Mouse (Mus musculus) thymus, adult 2 months (tissue): ENCODE data around the gene Gm49340. TPM values are rescaled to one million over a fixed set of nuclear protein-coding genes. Genes with fewer than 3 reads are reported as not detected.

ENCODE experiments used
- DNase-seq: peaks from one replicate; pipeline ENCODE4 v3.0.0; 2021
- H3K27ac ChIP-seq: fragments of 200-500 bp; 2 replicates; pipeline ENCODE4 v1.5.1; 2012; ENCODE audit warnings: low read length, control low read depth; ENCODE audit not compliant: control insufficient read depth, insufficient read depth
- H3K27me3 ChIP-seq: fragments of 200-500 bp; 2 replicates; pipeline ENCODE4 v1.6.1; 2012; ENCODE audit warnings: mild to moderate bottlenecking, low read length, moderate library complexity, mixed read lengths; ENCODE audit not compliant: control insufficient read depth, insufficient read depth
- H3K36me3 ChIP-seq: fragments of 200-500 bp; 2 replicates; pipeline ENCODE4 v1.6.1; 2012; ENCODE audit warnings: mild to moderate bottlenecking, low read length, moderate library complexity; ENCODE audit not compliant: control insufficient read depth, insufficient read depth
- H3K4me1 ChIP-seq: fragments of 200-500 bp; replicated peaks from 2 replicates; pipeline ENCODE4 v1.6.1; 2012; ENCODE audit warnings: low read length; ENCODE audit not compliant: control insufficient read depth, insufficient read depth
- H3K4me3 ChIP-seq: fragments of 200-500 bp; 2 replicates; pipeline ENCODE4 v1.5.1; 2012; ENCODE audit warnings: mild to moderate bottlenecking, low read length, control low read depth, moderate library complexity; ENCODE audit not compliant: control insufficient read depth, insufficient read depth
- CTCF ChIP-seq: fragments of 200-500 bp; IDR thresholded peaks from 2 replicates; pipeline ENCODE4 v1.5.1; 2012; ENCODE audit warnings: mild to moderate bottlenecking, control low read depth, low read length, moderate library complexity, borderline replicate concordance; ENCODE audit not compliant: control insufficient read depth, poor library complexity, insufficient read depth; ENCODE audit errors: extremely low read depth
- POLR2A ChIP-seq: fragments of 200-500 bp; IDR thresholded peaks from 2 replicates; pipeline ENCODE4 v1.6.1; 2012; ENCODE audit warnings: mild to moderate bottlenecking, low read length, control low read depth, moderate library complexity; ENCODE audit not compliant: control insufficient read depth, poor library complexity, insufficient read depth; ENCODE audit errors: extremely low read depth
- WGBS: fragments of 180-500 bp; shearing (Covaris S2); methylation state at CpG from one replicate; pipeline ENCODE4 v1.1.7; 2018; 5-methylcytosine and 5-hydroxymethylcytosine counted together
- polyA plus RNA-seq: library from polyadenylated mRNA; depleted of rRNA; stranded (reverse); fragments of >200 nt; gene quantifications from 2 replicates; pipeline ENCODE4 v1.2.3, GENCODE M21; 2012; rRNA removed

Gene Gm49340
- polyA plus RNA-seq, 1 experiment = not detected

DNA sequence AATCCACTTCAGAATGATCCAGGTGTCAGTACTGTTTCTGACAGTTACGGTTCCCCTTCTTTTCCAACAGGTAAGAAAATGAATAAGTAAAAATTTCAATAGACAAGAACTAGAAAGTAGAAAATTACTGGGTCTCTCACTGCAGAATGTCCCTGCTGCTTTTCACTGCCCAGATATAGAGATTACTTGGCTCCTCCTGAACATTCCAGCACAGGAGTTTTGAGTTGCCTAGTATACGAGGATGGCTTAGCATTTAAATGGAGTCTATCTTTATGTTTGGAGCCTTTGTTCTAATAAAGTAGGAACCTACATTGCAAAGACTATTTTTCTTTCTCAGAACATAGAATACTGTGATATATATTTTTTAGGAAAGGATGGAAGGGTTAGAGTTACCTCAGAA lies 3.8 kb downstream of the Gm49340 start:
- no peaks in the 10 kb centered on the region for H3K36me3 ChIP-seq

DNA sequence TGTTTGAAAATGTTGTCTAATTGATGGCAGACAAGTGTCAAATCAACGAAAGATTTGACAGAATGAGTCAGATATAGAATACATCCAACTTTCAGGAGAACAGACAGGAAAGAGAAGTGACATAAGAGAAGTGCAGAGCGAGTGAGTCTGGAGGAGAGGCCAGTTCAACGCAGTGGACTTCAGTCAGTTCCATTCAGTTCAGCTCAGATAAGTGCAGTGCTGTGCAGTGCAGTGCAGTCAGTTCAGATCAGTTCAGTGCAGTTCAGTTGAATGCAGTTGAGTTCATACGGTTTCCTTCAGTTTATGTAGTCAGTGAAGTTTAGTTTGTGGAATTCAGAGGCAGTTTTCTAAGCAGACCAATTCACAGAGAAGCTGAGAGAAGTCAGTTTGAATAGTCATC lies 7.4 kb downstream of the Gm49340 start:
- no peaks in the 10 kb centered on the region for H3K27me3 ChIP-seq
- no peak for DNase-seq
- TF ChIP-seq CTCF (no peak), POLR2A (no peak)
- no peaks in the 10 kb centered on the region for H3K4me1 ChIP-seq
- H3K36me3 ChIP-seq = no peaks in the 10 kb centered on the region
- H3K4me3 ChIP-seq = no peak overlapping the region
- 82% methylated on average over 4 of the region's 4 CpGs for WGBS
- no peak overlapping the region for H3K27ac ChIP-seq

More for the DNA sequence above, 3.8 kb downstream of the Gm49340 start:
- no peak overlapping the region for H3K27ac ChIP-seq
- 80% methylated on average over 2 of the region's 2 CpGs for WGBS
- TF ChIP-seq CTCF (no peak), POLR2A (no peak)
- H3K4me1 ChIP-seq = no peaks in the 10 kb centered on the region
- H3K4me3 ChIP-seq = no peak overlapping the region
- no peak for DNase-seq
- H3K27me3 ChIP-seq = no peaks in the 10 kb centered on the region

DNA sequence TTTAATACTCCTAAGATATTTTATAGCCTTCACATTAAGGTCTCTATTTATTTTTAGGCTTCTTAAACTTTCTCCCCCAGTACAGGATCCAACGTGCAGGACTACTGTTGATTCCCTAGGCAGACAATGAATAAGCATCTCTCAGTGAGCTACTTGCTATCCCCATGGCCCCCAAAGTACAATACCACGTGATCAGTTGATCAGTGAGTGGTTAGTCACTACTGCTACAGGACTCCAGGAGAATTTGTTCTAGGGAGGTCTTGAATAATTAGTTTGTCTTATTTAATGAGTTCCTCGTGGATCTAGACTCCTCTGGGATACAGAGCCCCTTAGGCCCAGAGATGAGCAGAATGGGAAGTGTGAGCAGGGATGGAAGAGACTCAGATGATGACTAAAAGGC lies 20.9 kb downstream of the Gm49340 start, which contains the start of gene Olfr20:
Olfr20 (plus strand) TSS at position 301 of the 400 bp plus-strand sequence.
- DNase-seq = no peak
- H3K27me3 ChIP-seq = no peaks in the 10 kb centered on the region
- no peaks in the 10 kb centered on the region for H3K36me3 ChIP-seq
- no peak within 1 kb of the TSS for H3K27ac ChIP-seq
- no peak within 1 kb of the TSS for H3K4me3 ChIP-seq
- H3K4me1 ChIP-seq = no peaks in the 10 kb centered on the region
- 60% methylated on average over 3 of the region's 3 CpGs for WGBS
- no peak for TF ChIP-seq CTCF
- TF ChIP-seq POLR2A = no peak

GRCm38 (mm10) chr11:73370946-73371345 lies 41.4 kb downstream of the Gm49340 start, which contains the start of gene Olfr376:
Gene Olfr376, plus strand, starts transcription at chr11:73371246.
- 90% methylated on average over 2 of the region's 2 CpGs for WGBS
- no peak for TF ChIP-seq CTCF
- no peak for TF ChIP-seq POLR2A
- DNase-seq = no peak
- Histone ChIP-seq H3K4me3 (no peak within 1 kb of the TSS), H3K4me1 (no peaks in the 10 kb centered on the region), H3K27me3 (no peaks in the 10 kb centered on the region), H3K27ac (no peak within 1 kb of the TSS), H3K36me3 (no peaks in the 10 kb centered on the region)

GRCm38 (mm10) chr11:73395374-73395773 lies 65.8 kb downstream of the Gm49340 start:
- no peaks in the 10 kb centered on the region for H3K4me1 ChIP-seq
- no peak for TF ChIP-seq POLR2A
- H3K36me3 ChIP-seq = no peaks in the 10 kb centered on the region
- no peaks in the 10 kb centered on the region for H3K27me3 ChIP-seq
- no peak overlapping the region for H3K4me3 ChIP-seq
- no peak overlapping the region for H3K27ac ChIP-seq
- WGBS = 75% methylated on average over 4 of the region's 4 CpGs
- no peak for DNase-seq

DNA sequence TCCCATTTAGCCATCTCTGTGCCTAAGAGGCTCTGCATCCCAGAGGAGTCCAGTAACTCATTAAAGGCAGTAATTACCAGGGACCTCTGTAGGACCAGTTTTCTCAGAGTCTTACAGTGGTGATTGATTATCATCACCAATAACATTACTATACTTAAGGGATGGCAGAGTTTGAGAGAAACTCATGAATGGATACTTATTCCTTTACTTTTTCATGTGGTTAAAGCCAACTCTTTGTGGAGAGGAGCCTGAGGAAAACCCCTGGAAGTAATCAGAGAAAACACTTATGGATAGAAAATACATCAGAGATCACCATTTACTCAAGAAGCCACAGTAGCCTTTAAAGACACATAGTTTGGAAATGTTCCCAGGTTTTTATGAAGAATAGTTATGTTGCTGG lies 70.0 kb downstream of the Gm49340 start, which contains the start of gene Olfr1:
Olfr1 (minus strand) TSS at position 101 of the 400 bp plus-strand sequence.
- TF ChIP-seq CTCF (no peak), POLR2A (no peak)
- Histone ChIP-seq H3K27me3 (no peaks in the 10 kb centered on the region), H3K27ac (no peak within 1 kb of the TSS), H3K36me3 (no peaks in the 10 kb centered on the region), H3K4me3 (no peak within 1 kb of the TSS), H3K4me1 (no peaks in the 10 kb centered on the region)
- DNase-seq = no peak

Other genes starting within 250 kb of the Gm49340 start
- 24.1 and 24.6 TPM in 2 replicates for gene Itgae, start 239.2 kb upstream of the Gm49340 start, polyA plus RNA-seq
- gene Haspin, start 191.4 kb upstream of the Gm49340 start, polyA plus RNA-seq = 8.6 and 14.0 TPM in 2 replicates
- gene P2rx5, start 169.3 kb upstream of the Gm49340 start, polyA plus RNA-seq = 1.9 and 2.0 TPM in 2 replicates
- 58.6 and 64.9 TPM in 2 replicates for gene Emc6, start 152.7 kb upstream of the Gm49340 start, polyA plus RNA-seq
- gene Tax1bp3, start 152.7 kb upstream of the Gm49340 start, polyA plus RNA-seq = 63.1 and 72.0 TPM in 2 replicates
- 20.1 and 20.6 TPM in 2 replicates for gene Ctns, start 130.7 kb upstream of the Gm49340 start, polyA plus RNA-seq
- 3.7 and 4.0 TPM in 2 replicates for gene Shpk, start 130.3 kb upstream of the Gm49340 start, polyA plus RNA-seq
- 0.16 and 0.55 TPM in 2 replicates for gene Trpv1, start 95.4 kb upstream of the Gm49340 start, polyA plus RNA-seq
- gene Trpv3, start 62.4 kb upstream of the Gm49340 start, polyA plus RNA-seq = 0.15 and 0.19 TPM in 2 replicates
- gene Aspa, start 145 bp upstream of the Gm49340 start, polyA plus RNA-seq = 0.46 and 0.87 TPM in 2 replicates
- not detected in 2 replicates for gene Spata22, start within 50 bp of the Gm49340 start, polyA plus RNA-seq
- 0.38 TPM in 1 of 2 replicates, not detected in the other for gene Olfr20, start 21.0 kb downstream of the Gm49340 start, polyA plus RNA-seq
- not detected in 2 replicates for gene Olfr376, start 41.5 kb downstream of the Gm49340 start, polyA plus RNA-seq
- not detected in 2 replicates for gene Olfr1, start 69.9 kb downstream of the Gm49340 start, polyA plus RNA-seq
- gene Olfr378, start 98.7 kb downstream of the Gm49340 start, polyA plus RNA-seq = not detected in 2 replicates
- not detected in 2 replicates for gene Olfr380, start 127.8 kb downstream of the Gm49340 start, polyA plus RNA-seq
- not detected in 2 replicates for gene Olfr381, start 161.9 kb downstream of the Gm49340 start, polyA plus RNA-seq
- not detected in 2 replicates for gene Olfr382, start 187.5 kb downstream of the Gm49340 start, polyA plus RNA-seq